Mouse (Mus musculus) heart, postnatal 10 days (tissue): ENCODE measurements around the gene Rbp1. TPM values are rescaled to one million over a fixed set of nuclear protein-coding genes. Genes with fewer than 3 reads are reported as not detected.

ENCODE experiments used
- DNase-seq, 2 experiments: peaks; one replicate each; pipeline ENCODE4 v3.0.0; 2021
- intact Hi-C: fragments of 180-260 bp; cut with DNase I; formaldehyde crosslinking; loops from one replicate; pipeline ENCODE4 v1.15.1; 2025
- total RNA-seq, 2 experiments: library from RNA; stranded (reverse); gene quantifications; 2 replicates each; pipeline ENCODE4 v1.2.3; 2021

The Rbp1 gene
- total RNA-seq, 2 experiments from 2014 or later, result 13.1 to 14.6 TPM

DNA sequence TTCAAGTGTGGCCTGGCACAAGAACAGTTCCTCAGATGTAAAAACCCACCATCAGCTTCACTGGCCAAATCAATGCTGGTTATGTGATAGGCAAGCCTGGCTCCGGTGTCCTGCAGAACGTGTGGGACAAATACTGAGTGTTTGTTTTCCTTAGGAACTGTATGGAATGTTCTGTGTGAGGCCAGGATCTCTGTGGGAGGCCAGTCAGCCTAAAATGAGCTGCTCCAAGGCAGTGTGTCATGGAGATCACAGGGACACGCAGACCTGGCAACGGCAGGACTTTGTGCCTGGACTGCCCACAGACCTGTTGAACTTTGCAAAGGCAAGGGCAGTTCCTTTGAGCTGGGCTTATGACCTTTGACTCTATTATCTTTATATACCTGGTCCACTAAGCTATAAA is 67.4 kb downstream of the Rbp1 start:
- DNase-seq, result no peak
- intact Hi-C loops, result no loop called here

DNA sequence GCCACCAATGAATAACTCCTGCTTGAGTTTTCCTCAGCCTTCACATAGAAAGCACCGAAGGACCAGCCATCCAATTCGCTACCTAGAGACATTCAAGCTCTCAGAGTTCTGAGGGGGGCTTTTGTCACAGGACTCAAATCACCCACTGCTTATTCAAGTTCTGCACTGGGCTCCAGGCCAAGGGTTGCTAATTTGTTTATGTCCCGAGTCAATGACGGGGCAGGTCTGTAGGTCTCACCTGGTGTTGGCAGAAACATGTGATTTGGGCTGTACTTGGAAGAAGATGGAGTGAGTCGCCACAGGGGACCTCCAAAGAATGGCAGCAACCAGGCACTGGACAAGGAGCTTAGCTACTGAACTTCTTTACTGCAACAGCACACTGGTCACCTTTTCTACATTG is 68.3 kb downstream of the Rbp1 start:
- DNase-seq, result no peak
- intact Hi-C loops, result no loop called here

DNA sequence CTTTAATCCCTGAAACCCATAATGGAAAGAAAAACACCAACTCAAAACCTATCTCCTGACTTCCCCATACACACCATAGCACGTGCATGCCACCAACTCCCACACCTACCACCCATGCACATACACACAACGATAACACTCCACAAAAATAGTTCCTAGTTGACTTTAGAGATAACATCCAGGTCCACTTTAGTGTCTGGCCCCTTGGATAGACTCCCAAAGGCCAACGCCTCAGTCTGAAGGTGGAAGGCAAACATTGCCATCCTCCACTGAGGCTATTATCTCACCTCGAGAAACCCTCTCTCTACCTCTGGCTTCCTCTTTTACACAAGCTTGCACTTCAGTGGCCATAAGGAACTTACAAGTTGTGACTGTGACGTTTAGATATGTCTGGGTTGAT is 69.5 kb downstream of the Rbp1 start:
- intact Hi-C loops, result no loop called here
- DNase-seq, result no peak

DNA sequence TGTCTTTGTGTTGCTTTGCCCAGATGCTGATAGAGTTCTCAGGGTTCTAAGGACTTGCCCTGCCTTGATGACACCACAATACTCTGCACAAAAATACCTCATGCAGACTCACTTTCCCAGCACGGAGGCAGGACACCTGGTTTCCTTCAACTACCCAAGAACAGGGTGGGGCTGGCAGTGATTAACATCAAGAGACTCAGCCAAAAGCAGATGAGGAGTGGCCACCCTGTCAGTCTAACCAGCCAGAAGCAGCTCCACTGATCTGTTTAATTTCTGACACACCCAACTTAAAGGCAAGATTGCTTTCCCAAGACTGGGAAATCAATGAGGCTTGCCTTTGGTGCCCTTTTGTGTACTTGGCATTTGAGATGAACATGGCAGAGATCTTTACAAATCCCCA is 70.1 kb downstream of the Rbp1 start:
- no peak for DNase-seq
- intact Hi-C loops, result no loop called here

Other genes with a start within 250 kb of the Rbp1 start
- gene Nmnat3, start 135.5 kb upstream of the Rbp1 start, total RNA-seq, result 10 to 100 TPM; 11.2 to 12.8 TPM
- gene Rbp2, start 63.2 kb downstream of the Rbp1 start, total RNA-seq, result under 1 TPM in 1 of 2 experiments, not detected in 1; 0.41 TPM
- 100 to 1,000 TPM; 113 to 118 TPM for gene Copb2, start 140.8 kb downstream of the Rbp1 start, total RNA-seq
- gene Mrps22, start 178.7 kb downstream of the Rbp1 start, total RNA-seq, result 10 to 100 TPM; 35.2 to 36.3 TPM